12 mouse cellular contexts compared by ENCODE assay signal in the genomic region with DNA sequence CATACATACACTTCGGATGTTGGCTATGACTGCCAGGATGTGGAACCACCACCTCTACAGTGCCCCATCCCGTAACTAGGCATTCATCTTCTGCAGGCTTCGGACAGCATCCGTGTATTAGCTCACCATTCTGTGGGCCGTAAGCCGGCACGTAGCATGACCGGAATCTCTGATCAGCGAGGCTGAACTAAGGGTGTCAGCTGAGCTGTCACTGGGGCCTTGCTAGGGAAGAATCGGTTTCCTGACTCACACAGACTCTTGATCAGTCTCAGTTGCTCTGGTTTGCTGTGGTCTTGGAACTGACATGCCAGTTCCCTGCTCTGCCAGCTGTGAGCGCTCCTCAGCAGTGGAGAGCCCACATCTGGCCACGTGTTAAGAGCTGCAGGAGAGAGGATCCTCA.
DNase-seq lines count a peak whose midpoint lies in the region; ATAC-seq and TF ChIP-seq lines count a peak whose summit lies in the region.
"Had no signal": no experiment of that assay in that cellular context is flagged by ENCODE, and none has a peak within 500 bp of the region (broad histone marks: within the 10 kb centered on the region; RNA-seq: fewer than 3 reads in every experiment).

No protein-coding gene starts in this region.

- no peak for TF ChIP-seq CTCF in midbrain, postnatal 0 days (IDR thresholded peaks at IDR 0.05)

- H3K4me1 ChIP-seq in kidney, embryonic 15.5 days: peaks cover 51% of the 10 kb centered on the region
- peaks cover 11% of the 10 kb centered on the region for H3K4me1 ChIP-seq in midbrain, postnatal 0 days (ENCODE audit: insufficient read depth, low read length)

- no peaks in the 10 kb centered on the region for H3K9me3 ChIP-seq in kidney, embryonic 15.5 days (replicated peaks)
- H3K9me3 ChIP-seq in midbrain, postnatal 0 days (ENCODE audit: low read length): no peaks in the 10 kb centered on the region
- H3K9me3 ChIP-seq: lung, embryonic 15.5 days had no signal

- WGBS in kidney, embryonic 15.5 days: 41% methylated on average over 12 of the region's 12 CpGs
- WGBS in midbrain, postnatal 0 days: 44% methylated on average over 12 of the region's 12 CpGs

- no peaks in the 10 kb centered on the region for H3K27me3 ChIP-seq in kidney, embryonic 15.5 days
- no peaks in the 10 kb centered on the region for H3K27me3 ChIP-seq in midbrain, postnatal 0 days (ENCODE audit: insufficient read depth, low read length)
- H3K27me3 ChIP-seq: lung, embryonic 15.5 days had no signal

- H3K4me2 ChIP-seq in kidney, embryonic 15.5 days: no peak overlapping the region
- H3K4me2 ChIP-seq in midbrain, postnatal 0 days (ENCODE audit: low read depth, low read length, poor library complexity, severe bottlenecking): no peak overlapping the region
- H3K4me2 ChIP-seq: lung, embryonic 15.5 days had no signal

- H3K4me3 ChIP-seq in kidney, embryonic 15.5 days (replicated peaks): no peak overlapping the region
- H3K4me3 ChIP-seq in midbrain, postnatal 0 days (ENCODE audit: low read depth, low read length): no peak overlapping the region
- H3K4me3 ChIP-seq: erythroblast, embryonic 14.5 days; lung, embryonic 15.5 days had no signal

- H3K27ac ChIP-seq in kidney, embryonic 15.5 days: no peak overlapping the region
- H3K27ac ChIP-seq in midbrain, postnatal 0 days (ENCODE audit: low read depth, low read length): peak overlapping the region; percentile 26; the same call in 1 of the 2 replicates
- H3K27ac ChIP-seq: lung, embryonic 15.5 days had no signal

- H3K36me3 ChIP-seq in kidney, embryonic 15.5 days: no peaks in the 10 kb centered on the region
- H3K36me3 ChIP-seq in midbrain, postnatal 0 days (ENCODE audit: insufficient read depth, low read length): no peaks in the 10 kb centered on the region
- H3K36me3 ChIP-seq: lung, embryonic 15.5 days had no signal

- ATAC-seq in kidney, embryonic 15.5 days (replicated peaks; ENCODE audit: low FRiP score): peak; percentile 44
- ATAC-seq in midbrain, postnatal 0 days (ENCODE audit: low FRiP score): no peak
- ATAC-seq in megakaryocyte-erythroid progenitor cell, adult 5-6 weeks (replicated peaks; ENCODE audit: low FRiP score, low TSS enrichment, poor library complexity, severe bottlenecking): no peak

- peak; percentile 61 for DNase-seq in adrenal gland, adult 2 months
- no peak for DNase-seq in adrenal gland, adult 18-20 months (ENCODE audit: low spot score in 2 of 2)
- DNase-seq in kidney, adult 11 months: no peak
- peak; percentile 34 for DNase-seq in brain, adult 2 months (ENCODE audit: low read depth, low spot score)
- no peak for DNase-seq in midbrain, postnatal 0 days (ENCODE audit: low spot score)
- DNase-seq in ovary, postnatal 14 days (ENCODE audit: low spot score): no peak
- DNase-seq: kidney, postnatal 36 days; thymus, adult 18-20 months had no signal

- no peak overlapping the region for H3K9ac ChIP-seq in kidney, embryonic 15.5 days
- no peak overlapping the region for H3K9ac ChIP-seq in midbrain, postnatal 0 days (replicated peaks; ENCODE audit: low read length, poor library complexity, severe bottlenecking)
- H3K9ac ChIP-seq: lung, embryonic 15.5 days had no signal

Comparison
In these comparisons a context has a peak if more than half of its experiments do, and no peak if none do; other contexts are left out.
1. DNase-seq: peak in adrenal gland, adult 2 months (single experiment) and brain, adult 2 months (single experiment); none in adrenal gland, adult 18-20 months (0 of 2), kidney, adult 11 months (single experiment), midbrain, postnatal 0 days (single experiment) and ovary, postnatal 14 days (single experiment).